Mouse (Mus musculus): ENCODE measurements at regions not wholly inside any gene's neighbourhood (a gene's known extent, or its start where the extent isn't known, plus 50 kb on each side); places are given as distances from the start of the nearest gene placed in this dataset.

DNA sequence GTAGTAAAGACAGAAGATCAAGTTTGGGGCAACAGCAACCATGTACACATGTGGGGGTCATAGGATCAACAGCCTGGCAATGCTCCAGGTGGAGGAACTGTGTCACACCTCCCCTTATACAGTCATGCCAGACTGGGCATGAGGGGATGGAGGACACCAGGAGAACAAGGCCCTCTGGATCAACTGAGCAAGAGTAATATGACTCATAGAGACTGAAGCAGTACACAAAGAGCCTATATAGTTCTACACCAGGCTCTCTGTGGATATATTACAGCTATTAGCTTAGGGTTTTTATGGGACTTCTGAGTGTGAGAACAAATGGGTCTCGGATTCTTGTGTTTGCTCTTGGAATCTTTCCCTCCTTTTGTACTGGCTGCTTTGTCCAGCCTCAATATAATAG is 57.9 kb upstream of the Ifngr1 start:
- DNase-seq (ENCODE audit: low read depth, low spot score): no peak

Data from retina, postnatal 7 days (tissue).